ENCODE assay signal across 3 mouse cellular contexts in the genomic region with DNA sequence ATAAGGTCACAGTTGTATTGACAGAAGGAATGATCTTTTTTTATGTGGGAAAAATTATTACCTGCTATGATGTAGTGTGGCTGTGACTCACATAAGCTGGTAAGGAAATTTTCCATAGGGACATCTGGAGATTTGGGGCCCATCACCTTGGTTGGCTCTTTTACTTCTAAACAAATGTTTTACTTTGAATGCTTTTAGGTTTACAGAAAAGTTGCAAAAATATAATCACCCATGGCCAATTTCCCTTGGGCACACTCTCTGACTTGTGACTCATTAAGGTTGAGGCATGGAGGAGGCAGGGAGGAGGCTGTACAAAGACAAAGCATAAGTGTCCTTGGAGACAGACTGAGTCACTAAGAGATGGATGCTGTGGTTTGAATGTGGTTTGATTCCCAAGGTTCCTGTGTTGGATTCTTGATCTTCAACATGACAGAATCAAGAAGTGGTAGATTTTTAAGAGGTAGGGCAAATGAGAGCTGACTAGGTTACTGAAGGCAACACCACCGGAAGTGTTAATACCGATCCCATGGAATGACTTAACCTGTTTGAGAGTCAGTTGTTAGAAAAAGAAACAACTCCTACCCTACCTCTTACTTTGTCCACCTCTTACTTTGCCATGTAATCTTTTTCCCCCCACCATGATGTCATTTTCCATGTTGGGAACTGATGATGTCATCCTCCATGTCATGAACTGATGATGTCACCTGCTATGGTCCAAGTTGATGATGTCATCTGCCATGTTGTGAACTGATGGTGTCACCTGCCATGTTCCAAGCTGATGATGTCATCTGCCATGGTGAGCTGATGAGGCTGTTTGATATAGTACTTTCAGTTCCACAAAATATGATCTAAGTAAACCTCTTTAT.
"Had no signal": no experiment of that assay in that cellular context is flagged by ENCODE, and none has a peak within 500 bp of the region (broad histone marks: within the 10 kb centered on the region; RNA-seq: fewer than 3 reads in every experiment).

No protein-coding gene starts in this region.

- DNase-seq: kidney, postnatal 25 days; lung, postnatal 14 days; thymus, postnatal 4 days had no signal
